Mouse (Mus musculus) liver (tissue): ENCODE results near the gene Slc39a11.
"Not testable (repeated sequence)": the region's sequence is repeated elsewhere in the genome, so short reads cannot be mapped to it uniquely, and the experiment has no call there.

Source experiments
- DNase-seq: peaks from one replicate; pipeline ENCODE4 v3.0.0-alpha.2; 2020; ENCODE audit warnings: mixed read lengths

Gene Slc39a11

DNA sequence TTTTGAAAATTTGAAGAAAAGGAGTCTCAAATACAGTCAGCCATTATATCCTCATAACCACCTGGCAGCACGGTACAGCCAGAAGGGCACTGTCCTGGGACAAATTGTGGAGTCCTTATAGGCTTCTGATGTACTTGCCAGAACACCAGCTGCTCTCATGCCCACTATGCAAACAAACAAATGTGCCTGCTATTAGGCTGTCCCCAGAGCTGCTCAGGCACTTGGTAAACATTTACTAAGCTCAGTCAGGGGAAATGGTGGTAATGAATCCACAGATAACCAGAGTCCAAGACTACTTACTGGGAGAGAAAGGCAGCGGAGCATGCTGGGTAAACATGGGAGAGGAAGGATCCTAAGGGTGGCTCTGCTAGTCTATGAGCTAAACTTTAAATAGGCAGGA lies 17.2 kb upstream of the Slc39a11 start:
- no peak for DNase-seq

DNA sequence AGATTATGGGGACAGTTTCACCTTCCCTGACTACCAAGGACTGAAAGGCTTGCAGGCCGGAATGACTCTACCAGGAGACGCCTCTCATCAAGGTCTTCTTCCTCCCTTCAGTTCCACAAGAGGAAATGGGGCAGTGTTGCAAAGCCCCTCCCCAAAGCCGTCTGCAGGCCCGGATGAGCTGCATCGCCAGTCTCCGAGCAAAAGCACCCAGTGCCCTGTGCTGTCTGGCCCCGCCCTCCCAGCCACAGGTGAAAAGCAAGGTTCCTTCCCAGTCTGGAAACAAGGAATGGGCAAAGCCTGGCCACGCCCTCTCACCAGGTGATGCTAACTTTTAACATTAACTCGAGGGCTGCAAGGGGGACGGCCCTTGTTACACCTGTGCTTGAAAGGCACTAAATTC lies 16.8 kb upstream of the Slc39a11 start:
- peak; percentile 47 for DNase-seq

DNA sequence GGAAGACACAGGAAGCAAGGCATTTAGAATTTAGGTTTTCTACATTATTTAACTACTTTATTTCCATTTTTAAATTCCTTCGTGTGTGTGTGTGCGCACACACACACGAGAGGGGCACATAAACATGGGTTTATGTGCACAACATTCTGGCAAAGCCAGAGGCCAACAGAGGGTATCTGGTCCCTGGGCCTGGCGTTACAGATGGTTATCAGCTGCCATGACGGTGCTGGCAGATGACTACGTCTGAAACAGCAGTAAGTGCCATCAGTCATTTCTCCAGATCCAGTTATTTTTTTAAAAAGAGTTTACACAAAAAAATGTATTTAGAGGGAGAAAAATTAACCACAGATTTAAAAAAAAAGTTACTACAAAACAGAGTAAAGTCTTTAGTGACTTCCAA lies 16.3 kb upstream of the Slc39a11 start:
- DNase-seq = peak; percentile 68

DNA sequence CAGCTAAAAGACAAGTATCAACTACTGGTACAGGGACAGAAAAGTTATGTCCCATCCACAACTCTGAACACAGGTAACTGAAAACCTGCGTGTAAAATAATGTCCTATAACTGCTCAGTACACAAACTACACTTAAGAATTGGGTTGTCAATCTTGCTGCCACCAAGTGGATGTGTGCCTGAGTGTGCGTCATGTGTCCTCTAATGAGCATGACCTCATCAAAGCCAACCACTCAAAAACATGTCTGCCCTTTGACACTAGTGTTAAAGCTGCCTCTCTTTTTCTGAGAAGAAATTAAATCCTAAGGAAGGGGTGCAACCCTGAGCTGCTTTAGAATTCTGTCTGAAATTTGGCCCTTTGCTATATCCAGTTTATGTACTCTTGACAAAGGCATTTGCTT lies 14.4 kb upstream of the Slc39a11 start:
- DNase-seq = no peak

DNA sequence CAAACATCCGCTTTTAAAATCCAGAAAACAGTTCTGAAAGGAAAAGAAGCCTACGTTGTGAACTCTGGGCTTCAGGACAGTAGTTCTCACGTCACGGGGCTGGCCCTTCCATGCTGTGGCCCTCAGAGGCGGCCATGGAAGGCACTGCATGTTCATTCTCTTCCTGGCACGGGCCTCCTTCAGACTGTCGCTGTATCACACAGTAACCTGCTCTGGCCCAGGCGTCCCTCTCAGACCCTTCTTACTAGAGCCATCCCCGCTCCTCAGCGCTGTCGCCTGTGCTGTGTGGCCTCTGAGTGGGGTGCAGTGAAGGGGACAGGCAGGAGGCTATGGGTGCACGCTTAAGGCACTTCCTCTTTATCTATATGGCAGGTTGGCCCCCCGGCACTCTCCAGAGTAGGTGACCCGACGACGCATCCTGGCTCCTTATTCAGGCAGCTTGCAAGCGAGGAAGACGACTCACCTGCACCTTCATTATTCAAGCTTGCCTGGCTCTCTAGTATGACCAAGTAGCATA lies 12.0 kb upstream of the Slc39a11 start:
- no peak for DNase-seq

DNA sequence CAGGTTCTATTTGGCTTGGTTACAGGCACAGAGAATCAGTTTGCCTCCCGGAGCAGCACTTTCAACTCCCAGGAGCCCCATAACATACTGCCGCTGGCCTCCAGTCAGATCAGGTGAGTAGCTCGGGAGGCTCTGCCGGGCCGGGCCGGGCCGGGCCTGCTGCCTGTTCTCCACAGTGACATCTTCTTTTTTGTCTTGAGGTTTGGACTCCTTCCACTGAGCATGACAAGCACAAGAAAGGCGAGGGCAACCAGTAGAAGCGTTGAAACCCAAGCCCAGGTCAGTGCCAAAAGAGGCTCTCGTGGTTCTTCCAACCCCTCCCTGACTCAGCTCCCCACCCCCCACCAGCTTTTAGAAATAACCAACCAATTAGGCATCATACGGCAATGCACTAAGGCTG lies 11.1 kb upstream of the Slc39a11 start:
- DNase-seq = no peak

DNA sequence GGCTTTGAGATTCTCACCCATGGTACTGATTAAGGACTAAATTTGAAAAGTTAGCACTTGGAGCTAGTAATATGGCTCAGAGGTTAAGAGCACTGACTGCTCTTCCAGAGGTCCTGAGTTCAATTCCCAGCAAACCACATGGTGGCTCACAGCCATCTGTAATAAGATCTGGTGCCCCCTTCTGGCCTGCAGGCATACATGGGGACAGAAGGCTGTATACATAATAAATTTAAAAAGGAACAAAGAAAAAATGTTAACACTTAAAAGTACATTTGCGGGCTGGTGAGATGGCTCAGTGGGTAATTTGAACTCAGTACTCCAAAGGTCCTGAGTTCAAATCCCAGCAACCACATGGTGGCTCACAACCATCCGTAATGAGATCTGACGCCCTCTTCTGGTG lies 10.3 kb upstream of the Slc39a11 start:
- not testable (repeated sequence) for DNase-seq

DNA sequence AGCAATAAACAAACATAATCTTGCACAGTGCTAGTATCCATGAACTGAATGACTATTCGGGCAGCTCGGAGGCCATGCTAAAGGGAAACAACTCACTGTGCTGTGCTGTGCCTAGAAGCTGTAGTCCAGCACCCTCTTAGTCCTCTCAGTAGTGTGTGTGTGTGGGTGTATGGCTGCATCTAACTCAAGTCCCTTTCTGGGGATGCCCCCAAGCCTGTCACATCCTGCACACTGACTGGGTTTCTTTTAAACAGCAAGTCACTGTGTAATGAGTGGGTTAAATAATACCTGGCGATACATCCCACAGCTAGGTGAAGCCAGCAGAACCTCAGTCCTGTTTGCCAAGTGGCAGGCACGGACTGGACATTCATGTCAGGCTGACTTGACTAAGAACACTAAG lies 8.9 kb upstream of the Slc39a11 start:
- DNase-seq = no peak

DNA sequence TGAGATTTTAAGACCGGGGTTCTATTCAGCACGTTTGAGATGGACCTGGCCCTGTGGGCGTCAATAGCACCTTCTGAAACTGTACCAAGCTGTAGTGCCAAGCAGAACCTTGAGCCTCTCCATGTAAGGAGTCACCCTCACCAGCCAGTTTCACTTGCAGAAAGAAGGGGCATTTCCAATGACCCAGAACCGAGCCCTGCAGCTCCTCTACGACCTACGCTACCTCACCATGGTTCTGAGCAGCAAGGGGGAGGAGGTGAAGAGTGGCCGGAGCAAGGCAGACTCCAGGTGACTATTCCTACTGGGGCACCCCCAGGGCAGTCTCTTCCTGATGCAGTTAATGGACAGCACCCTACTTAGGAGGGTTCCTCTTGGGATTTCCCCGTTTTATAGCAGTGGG lies 8.4 kb upstream of the Slc39a11 start:
- no peak for DNase-seq

DNA sequence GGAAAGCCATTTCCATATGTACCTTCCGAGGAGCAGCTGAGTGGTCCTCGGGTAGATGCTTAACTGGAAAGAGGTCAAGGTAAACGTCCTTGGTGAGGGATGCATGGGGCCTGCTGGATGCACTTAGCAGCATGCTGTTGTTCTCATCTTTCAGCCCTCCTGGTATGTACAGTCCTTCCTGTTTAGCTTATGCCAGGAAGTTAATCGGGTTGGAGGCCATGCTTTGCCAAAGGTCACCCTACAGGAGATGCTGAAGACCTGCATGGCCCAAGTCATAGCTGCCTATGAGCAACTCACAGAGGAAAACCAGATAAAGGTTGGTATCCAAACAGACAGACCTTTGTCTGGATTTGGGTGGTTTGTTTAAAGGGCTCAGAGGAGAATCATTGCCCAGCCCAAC lies 7.3 kb upstream of the Slc39a11 start:
- no peak for DNase-seq

DNA sequence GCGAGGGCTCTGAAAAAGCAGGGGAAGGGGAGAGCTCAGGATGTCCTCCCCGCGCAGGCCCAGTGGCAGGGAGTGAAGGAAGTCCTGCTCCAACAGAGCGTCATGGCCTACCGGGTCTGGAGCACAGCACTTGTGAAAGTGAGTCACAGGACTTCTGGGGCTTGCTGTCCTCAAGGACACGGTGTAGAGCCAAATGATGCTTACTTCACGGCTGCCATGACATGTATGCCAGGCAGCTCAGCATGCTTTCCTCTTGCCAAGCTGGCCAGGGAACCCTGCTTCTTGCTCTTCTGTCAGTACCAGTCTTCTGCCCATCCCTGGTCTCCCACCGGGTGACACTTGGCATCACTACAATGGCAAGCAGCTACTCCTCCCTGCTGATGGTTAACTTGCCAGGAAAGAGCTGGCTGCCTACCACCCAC lies 6.6 kb upstream of the Slc39a11 start:
- DNase-seq = no peak

DNA sequence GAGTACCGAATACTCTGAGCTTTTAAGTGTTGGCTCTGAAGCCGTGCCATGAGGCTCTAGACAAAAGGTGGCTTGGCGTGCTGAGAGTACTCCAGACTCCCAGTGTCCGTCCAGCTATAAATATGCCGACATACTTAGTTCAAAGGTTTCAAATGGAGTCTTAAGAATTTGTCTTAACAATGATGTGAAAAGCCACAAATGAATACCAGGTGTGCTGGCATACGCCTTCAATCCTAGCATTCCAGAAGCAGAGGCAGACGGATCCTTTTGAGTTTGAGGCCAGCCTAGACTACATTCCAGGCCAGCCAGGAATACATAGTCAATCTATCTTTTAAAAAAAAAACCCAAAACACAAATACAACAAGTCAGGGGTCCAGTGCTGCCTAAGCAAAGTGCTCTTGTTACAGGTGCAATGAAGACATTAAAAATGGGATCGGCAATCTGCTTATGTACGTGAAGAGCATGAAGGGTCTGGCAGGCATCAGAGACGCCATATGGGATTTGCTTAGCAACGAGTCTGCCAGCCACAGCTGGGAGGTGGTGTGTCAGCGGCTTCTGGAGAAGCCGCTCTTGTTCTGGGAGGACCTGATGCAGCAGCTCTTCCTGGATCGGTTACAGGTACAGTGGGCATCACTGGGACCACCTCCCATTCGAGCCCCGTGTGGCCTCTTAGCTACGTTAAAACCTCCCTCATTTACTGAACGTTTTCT lies 4.8 kb upstream of the Slc39a11 start:
- no peak for DNase-seq

DNA sequence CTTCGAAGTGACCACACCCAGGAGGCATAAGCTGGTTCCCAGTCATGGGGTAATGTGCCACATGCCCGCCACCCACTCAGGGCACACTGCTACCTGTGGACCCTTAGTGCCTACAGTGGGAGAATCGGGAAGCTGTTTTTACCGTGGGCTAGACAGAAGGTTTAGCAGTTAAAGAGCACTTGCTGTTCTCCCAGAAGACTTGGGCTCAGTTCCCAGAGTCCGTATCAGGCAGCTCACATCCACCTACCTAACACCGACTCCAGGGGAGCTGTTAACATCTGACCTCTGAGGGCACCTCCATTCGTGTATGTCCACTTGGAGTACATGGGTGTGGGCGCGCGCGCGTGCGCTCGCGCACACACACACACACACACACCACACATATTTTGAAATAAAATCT lies 4.2 kb upstream of the Slc39a11 start:
- no peak for DNase-seq

DNA sequence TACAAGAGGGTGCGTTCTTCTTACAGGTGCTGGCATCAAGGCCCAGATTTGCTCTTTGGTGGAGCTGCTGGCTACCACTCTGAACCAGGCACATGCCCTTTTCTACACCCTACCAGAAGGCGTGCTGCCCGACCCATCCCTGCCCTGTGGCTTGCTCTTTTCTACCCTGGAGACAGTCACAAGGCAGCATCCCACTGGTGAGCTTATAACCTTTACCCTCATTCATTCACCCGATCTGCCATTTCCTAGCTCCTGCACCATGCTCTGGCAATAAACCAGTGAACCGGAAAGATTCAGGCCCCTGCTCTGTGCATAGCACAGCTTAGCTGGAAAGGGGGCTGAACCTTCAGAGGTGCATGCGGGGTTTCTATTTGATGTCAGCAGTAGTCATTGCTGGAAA lies 2.6 kb upstream of the Slc39a11 start:
- DNase-seq = no peak

DNA sequence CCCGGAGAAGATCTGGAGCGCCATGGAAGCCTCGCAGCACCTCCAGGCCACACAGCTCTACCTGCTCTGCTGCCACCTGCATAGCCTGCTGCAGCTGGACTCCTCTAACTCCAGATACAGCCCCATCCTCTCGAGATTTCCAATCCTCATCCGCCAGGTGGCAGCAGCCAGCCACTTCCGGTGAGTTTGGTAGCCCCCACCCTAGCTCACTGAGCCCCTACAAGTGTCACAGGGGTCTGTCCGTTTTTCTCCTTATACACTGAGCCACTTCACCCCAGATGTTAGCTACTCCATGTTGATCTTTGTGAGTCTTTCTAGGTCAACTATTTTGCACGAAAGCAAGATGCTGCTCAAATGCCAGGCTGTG lies 2.0 kb upstream of the Slc39a11 start:
- DNase-seq = peak; percentile 39

DNA sequence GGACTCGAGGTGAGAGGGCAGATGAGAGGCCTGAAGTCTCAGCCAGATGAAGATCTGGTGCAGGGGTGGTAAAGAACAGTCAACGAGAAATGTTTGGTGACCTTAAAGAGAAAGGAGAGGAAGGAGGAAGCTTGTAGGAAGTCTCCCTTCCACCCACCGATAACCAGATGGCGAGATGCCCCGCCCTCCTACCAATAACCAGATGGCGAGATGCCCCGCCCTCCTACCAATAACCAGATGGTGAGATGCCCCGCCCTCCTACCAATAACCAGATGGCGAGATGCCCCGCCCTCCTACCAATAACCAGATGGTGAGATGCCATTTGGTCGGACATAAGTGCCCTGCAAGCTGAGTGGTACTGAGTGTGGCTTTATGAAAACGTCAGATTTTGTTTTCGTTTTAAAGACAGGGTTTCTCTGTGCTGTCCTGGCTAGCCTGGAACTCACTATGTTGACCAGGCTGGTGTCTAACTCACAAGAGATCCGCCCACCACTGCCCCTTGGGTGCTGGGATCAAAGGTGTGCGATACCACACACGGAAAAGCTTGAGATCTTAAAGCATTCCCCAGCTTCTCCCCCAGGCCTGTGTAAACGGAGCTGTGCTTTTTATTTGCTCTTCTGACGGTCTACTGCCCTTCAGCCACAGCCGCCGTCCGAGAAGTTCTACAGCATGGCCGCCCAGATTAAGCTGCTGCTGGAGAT lies 1.5 kb upstream of the Slc39a11 start:
- peak; percentile 80 for DNase-seq

DNA sequence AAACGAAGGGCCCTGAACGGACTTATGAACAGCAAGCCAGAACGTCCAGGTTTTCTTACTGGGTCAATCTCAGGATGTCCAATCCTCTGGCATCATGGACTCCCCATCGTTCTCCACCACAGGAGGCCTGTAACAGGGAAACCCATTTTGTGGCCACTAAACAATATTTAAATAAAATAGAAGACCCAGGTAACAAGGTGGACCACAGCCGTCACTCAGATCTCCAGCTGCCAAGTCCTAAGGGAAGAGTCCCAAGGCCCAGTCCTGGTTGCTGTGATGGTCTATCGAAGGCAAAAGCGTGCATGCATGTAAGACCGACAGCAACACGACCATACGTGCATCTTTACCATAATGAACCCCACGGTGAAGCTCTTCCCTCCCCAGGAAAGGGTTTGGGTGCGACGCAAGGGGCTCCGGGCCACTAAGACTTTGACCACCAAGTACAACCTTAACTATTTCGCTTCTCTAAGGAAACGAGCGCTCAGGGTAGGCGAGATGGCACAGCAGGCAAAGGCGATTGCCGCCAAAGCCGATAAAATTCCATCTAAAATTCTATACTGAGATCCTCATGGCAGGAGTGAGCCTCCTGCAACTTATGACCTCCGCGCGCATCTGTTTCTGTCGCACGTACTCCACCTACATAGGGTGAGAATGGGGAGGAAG lies 1.1 kb downstream of the Slc39a11 start, which contains the start of gene Cog1:
Cog1 (plus strand) TSS at position 480 of the 663 bp plus-strand sequence.
- no peak for DNase-seq

DNA sequence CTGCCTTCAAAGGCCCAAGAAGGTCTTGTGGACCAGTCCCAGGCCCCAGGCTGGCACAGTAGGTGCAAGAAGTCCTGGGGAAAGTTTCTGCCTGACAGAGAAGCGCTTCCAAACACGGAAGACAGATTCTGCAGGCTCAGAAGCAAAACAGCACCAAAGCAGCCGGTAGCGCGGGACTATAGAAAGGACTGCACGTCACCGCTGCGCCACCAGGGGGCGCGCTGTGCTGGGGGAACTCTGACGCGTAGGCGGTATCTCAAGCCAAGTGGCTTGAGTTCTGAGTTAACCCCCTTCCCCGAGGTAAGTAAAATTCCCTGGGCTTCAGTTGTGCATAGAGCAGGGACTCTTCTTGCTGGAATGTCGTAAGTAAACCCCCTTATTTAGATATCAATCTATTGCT lies 1.7 kb downstream of the Slc39a11 start:
- DNase-seq = peak; percentile 87

DNA sequence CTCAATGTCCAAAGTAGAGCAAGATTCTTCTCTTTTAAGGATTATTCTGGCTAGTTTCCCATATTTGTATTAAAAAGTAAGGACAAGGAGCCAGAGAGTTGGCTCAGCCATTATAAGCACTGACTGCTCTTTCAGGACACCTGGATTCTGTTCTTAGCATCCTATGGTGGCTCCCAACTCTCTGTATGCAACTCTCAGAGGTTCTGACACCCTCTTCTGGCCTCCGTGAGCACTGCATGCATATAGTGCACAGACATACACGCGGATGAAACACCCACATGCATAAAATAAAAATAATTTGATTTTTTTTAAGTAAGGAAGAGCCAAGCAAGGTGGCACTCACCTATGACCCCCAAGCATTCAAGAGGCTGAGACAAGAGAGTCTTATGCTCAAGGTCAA lies 4.7 kb downstream of the Slc39a11 start:
- DNase-seq = no peak

DNA sequence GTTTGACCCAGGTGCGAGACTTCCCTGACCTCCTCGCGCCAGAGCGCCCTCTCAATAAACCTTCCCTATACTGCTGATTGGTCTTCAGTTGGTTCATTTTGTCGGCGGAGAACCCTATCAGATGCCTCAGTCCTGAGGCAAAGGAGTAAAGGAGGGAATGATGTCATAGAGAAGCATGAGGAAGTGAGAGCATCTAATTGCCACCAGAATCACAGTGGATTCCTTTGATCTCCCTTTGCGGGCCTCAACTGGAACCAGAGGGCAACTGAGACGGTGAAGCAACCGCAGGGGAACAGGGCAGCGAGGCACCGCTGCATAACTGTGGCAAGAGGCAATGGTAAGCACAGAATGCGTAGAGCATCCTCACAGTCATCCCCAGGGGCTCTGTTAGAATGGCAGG lies 11.2 kb downstream of the Slc39a11 start:
- no peak for DNase-seq

DNA sequence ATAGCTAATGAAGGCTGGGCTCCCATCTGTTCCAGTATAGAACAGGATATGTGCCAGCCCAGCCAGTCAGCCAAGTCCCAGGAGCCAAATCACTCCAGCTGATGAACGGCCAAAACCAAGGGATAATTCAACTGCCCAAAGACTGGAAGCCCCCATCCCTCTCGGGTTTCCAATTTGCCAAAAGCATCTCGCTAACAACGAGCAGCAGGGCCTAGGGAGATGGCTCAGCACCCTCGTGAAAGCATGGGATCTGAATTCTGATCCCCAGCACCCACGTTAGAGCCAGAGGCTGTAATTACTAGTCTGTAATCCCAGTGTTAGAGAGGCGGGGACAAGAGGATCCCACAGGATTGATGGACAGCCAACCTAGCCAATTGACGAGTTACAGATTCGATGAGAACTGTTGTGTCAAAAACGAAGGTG lies 15.2 kb downstream of the Slc39a11 start:
- no peak for DNase-seq

DNA sequence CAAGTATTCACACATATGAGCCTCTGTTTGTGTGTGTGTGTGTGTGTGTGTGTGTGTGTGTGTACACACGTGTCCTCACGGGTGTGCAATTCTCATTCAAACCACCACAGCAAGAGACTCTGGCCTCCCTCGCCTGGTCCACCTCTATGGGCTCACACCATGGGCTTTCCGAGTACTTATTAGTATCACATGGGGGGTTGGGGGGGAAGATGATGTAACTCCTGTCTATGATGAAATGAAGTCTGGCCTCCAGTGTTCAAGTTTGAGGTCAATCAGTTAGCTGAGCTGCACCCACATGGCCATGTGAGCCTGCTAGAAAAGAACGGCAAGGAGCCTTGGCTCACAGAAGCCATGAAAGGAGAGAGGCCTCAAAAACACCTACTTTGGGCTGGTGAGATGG lies 16.5 kb downstream of the Slc39a11 start:
- no peak for DNase-seq

DNA sequence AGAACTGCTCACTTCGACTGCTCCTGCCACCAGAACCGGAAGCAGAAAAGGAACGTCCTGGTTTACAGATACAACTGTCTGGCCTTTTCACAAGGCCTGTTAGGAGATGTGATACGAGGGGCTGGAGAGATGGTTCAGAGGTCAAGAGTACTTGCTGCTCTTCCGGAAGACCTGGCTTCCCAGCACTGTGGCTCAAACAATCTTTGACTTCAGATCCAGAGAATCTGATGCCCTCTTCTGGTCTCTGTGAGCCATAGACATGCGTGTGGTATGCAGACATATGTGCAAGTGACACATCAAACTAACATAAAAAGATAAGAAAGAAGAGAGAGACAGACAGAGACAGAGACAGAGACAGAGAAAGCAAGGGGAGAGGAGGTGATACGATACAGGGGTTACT lies 17.6 kb downstream of the Slc39a11 start:
- no peak for DNase-seq

DNA sequence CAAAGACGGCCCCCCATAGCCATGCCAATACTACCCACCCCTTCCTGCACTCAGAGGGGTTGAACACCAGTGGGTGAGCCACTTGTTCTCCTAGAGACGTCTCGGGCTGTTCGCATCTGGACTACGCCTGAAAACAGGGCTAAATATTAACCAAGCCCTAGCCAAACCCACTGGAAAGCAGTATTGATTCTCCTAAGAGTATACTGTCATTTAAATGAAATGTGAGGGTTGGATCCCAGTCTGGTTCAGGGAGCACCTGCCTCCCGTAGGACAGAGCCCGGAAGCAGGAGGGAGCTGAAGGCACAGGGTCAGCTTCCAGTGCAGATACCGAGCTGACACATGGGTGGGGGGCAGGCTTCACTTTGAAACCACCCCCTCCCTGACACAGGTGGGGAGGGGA lies 18.0 kb downstream of the Slc39a11 start:
- peak; percentile 16 for DNase-seq
